Mouse (Mus musculus): ENCODE data around the gene Fam49a. TPM values are rescaled to one million over a fixed set of nuclear protein-coding genes. Genes with fewer than 3 reads are reported as not detected.
"Not testable (repeated sequence)": the region's sequence is repeated elsewhere in the genome, so short reads cannot be mapped to it uniquely, and the experiment has no call there.

The Fam49a gene
- polyA plus RNA-seq, 1 experiment from 2014 or later = 4.8 TPM

GRCm38 (mm10) chr12:12323616-12324223 is 61.8 kb downstream of the Fam49a start:
- H3K27ac ChIP-seq (ENCODE audit: low read depth, low read length) = no peak overlapping the region

GRCm38 (mm10) chr12:12324266-12324665 is 62.3 kb downstream of the Fam49a start:
- not testable (repeated sequence) for H3K4me1 ChIP-seq (replicated peaks; ENCODE audit: control insufficient read depth, insufficient read depth, low read length); ATAC-seq (replicated peaks; ENCODE audit: low FRiP score); DNase-seq (ENCODE audit: low spot score); H3K4me3 ChIP-seq (ENCODE audit: low read depth, low read length); H3K9ac ChIP-seq (ENCODE audit: low read depth, low read length); H3K9me3 ChIP-seq (ENCODE audit: control insufficient read depth, low read length); H3K27ac ChIP-seq (ENCODE audit: low read depth, low read length); H3K27me3 ChIP-seq (replicated peaks; ENCODE audit: control insufficient read depth, insufficient read depth, low read length); H3K36me3 ChIP-seq (ENCODE audit: control insufficient read depth, insufficient read depth, low read length)
- 95% methylated on average over 21 of the region's 22 CpGs for WGBS
- peak overlapping the region; percentile 63 for H3K4me2 ChIP-seq

More at GRCm38 (mm10) chr12:12323616-12324223, 61.8 kb downstream of the Fam49a start:
- WGBS = 26% methylated on average over 18 of the region's 18 CpGs
- H3K4me2 ChIP-seq = peak overlapping the region; percentile 63
- no peaks in the 10 kb centered on the region for H3K27me3 ChIP-seq (replicated peaks; ENCODE audit: control insufficient read depth, insufficient read depth, low read length)
- no peaks in the 10 kb centered on the region for H3K36me3 ChIP-seq (ENCODE audit: control insufficient read depth, insufficient read depth, low read length)
- H3K9me3 ChIP-seq (ENCODE audit: control insufficient read depth, low read length) = no peaks in the 10 kb centered on the region
- peak overlapping the region; percentile 56 for H3K9ac ChIP-seq (ENCODE audit: low read depth, low read length)
- ATAC-seq (replicated peaks; ENCODE audit: low FRiP score) = peak; percentile 58; the same call in 1 of the 2 replicates
- peak; percentile 84 for DNase-seq (ENCODE audit: low spot score)
- peak overlapping the region; percentile 24; the same call in 1 of the 2 replicates for H3K4me3 ChIP-seq (ENCODE audit: low read depth, low read length)
- no peaks in the 10 kb centered on the region for H3K4me1 ChIP-seq (replicated peaks; ENCODE audit: control insufficient read depth, insufficient read depth, low read length)

GRCm38 (mm10) chr12:12333526-12334310 is 71.8 kb downstream of the Fam49a start:
- WGBS = 85% methylated on average over 11 of the region's 11 CpGs
- no peaks in the 10 kb centered on the region for H3K36me3 ChIP-seq (ENCODE audit: control insufficient read depth, insufficient read depth, low read length)
- no peaks in the 10 kb centered on the region for H3K4me1 ChIP-seq (replicated peaks; ENCODE audit: control insufficient read depth, insufficient read depth, low read length)
- ATAC-seq (replicated peaks; ENCODE audit: low FRiP score) (no peak), DNase-seq (ENCODE audit: low spot score) (no peak)
- no peak overlapping the region for H3K4me2 ChIP-seq
- H3K9me3 ChIP-seq (ENCODE audit: control insufficient read depth, low read length) = no peaks in the 10 kb centered on the region
- H3K27ac ChIP-seq (ENCODE audit: low read depth, low read length) = no peak overlapping the region
- no peak overlapping the region for H3K4me3 ChIP-seq (ENCODE audit: low read depth, low read length)
- H3K9ac ChIP-seq (ENCODE audit: low read depth, low read length) = no peak overlapping the region
- H3K27me3 ChIP-seq (replicated peaks; ENCODE audit: control insufficient read depth, insufficient read depth, low read length) = no peaks in the 10 kb centered on the region

- Histone ChIP-seq H3K4me2 (no peak overlapping the region), H3K9ac (ENCODE audit: low read depth, low read length) (no peak overlapping the region), H3K9me3 (ENCODE audit: control insufficient read depth, low read length) (no peaks in the 10 kb centered on the region), H3K36me3 (ENCODE audit: control insufficient read depth, insufficient read depth, low read length) (no peaks in the 10 kb centered on the region), H3K27me3 (replicated peaks; ENCODE audit: control insufficient read depth, insufficient read depth, low read length) (no peaks in the 10 kb centered on the region), H3K4me3 (ENCODE audit: low read depth, low read length) (no peak overlapping the region), H3K27ac (ENCODE audit: low read depth, low read length) (no peak overlapping the region), H3K4me1 (replicated peaks; ENCODE audit: control insufficient read depth, insufficient read depth, low read length) (no peaks in the 10 kb centered on the region)
- ATAC-seq (replicated peaks; ENCODE audit: low FRiP score) (no peak), DNase-seq (ENCODE audit: low spot score) (no peak)
- 78% methylated on average over 5 of the region's 5 CpGs for WGBS
These were observed 72.5 kb downstream of the Fam49a start for GRCm38 (mm10) chr12:12334486-12334885.

- DNase-seq (ENCODE audit: low spot score) (no peak), ATAC-seq (replicated peaks; ENCODE audit: low FRiP score) (no peak)
- no peak overlapping the region for H3K27ac ChIP-seq (ENCODE audit: low read depth, low read length)
- no peaks in the 10 kb centered on the region for H3K36me3 ChIP-seq (ENCODE audit: control insufficient read depth, insufficient read depth, low read length)
- H3K27me3 ChIP-seq (replicated peaks; ENCODE audit: control insufficient read depth, insufficient read depth, low read length) = no peaks in the 10 kb centered on the region
- no peaks in the 10 kb centered on the region for H3K4me1 ChIP-seq (replicated peaks; ENCODE audit: control insufficient read depth, insufficient read depth, low read length)
- H3K9me3 ChIP-seq (ENCODE audit: control insufficient read depth, low read length) = no peaks in the 10 kb centered on the region
- H3K4me3 ChIP-seq (ENCODE audit: low read depth, low read length) = no peak overlapping the region
- no peak overlapping the region for H3K4me2 ChIP-seq
- WGBS = 86% methylated on average over 7 of the region's 7 CpGs
- H3K9ac ChIP-seq (ENCODE audit: low read depth, low read length) = no peak overlapping the region
These were observed 73.6 kb downstream of the Fam49a start for GRCm38 (mm10) chr12:12335566-12335965.

GRCm38 (mm10) chr12:12337378-12337777 is 75.4 kb downstream of the Fam49a start:
- Histone ChIP-seq H3K4me1 (replicated peaks; ENCODE audit: control insufficient read depth, insufficient read depth, low read length) (no peaks in the 10 kb centered on the region), H3K9me3 (ENCODE audit: control insufficient read depth, low read length) (no peaks in the 10 kb centered on the region), H3K27ac (ENCODE audit: low read depth, low read length) (no peak overlapping the region), H3K4me2 (no peak overlapping the region), H3K9ac (ENCODE audit: low read depth, low read length) (no peak overlapping the region), H3K27me3 (replicated peaks; ENCODE audit: control insufficient read depth, insufficient read depth, low read length) (no peaks in the 10 kb centered on the region), H3K36me3 (ENCODE audit: control insufficient read depth, insufficient read depth, low read length) (no peaks in the 10 kb centered on the region), H3K4me3 (ENCODE audit: low read depth, low read length) (no peak overlapping the region)
- ATAC-seq (replicated peaks; ENCODE audit: low FRiP score) = no peak
- DNase-seq (ENCODE audit: low spot score) = no peak
- 90% methylated on average over 6 of the region's 6 CpGs for WGBS

- DNase-seq (ENCODE audit: low spot score) = no peak
- H3K4me3 ChIP-seq (ENCODE audit: low read depth, low read length) = no peak overlapping the region
- no peaks in the 10 kb centered on the region for H3K4me1 ChIP-seq (replicated peaks; ENCODE audit: control insufficient read depth, insufficient read depth, low read length)
- 79% methylated on average over 2 of the region's 2 CpGs for WGBS
- no peaks in the 10 kb centered on the region for H3K27me3 ChIP-seq (replicated peaks; ENCODE audit: control insufficient read depth, insufficient read depth, low read length)
- ATAC-seq (replicated peaks; ENCODE audit: low FRiP score) = no peak
- no peak overlapping the region for H3K9ac ChIP-seq (ENCODE audit: low read depth, low read length)
- no peak overlapping the region for H3K4me2 ChIP-seq
- H3K36me3 ChIP-seq (ENCODE audit: control insufficient read depth, insufficient read depth, low read length) = no peaks in the 10 kb centered on the region
- no peak overlapping the region for H3K27ac ChIP-seq (ENCODE audit: low read depth, low read length)
- no peaks in the 10 kb centered on the region for H3K9me3 ChIP-seq (ENCODE audit: control insufficient read depth, low read length)
These were observed 81.4 kb downstream of the Fam49a start for GRCm38 (mm10) chr12:12343320-12343719.

GRCm38 (mm10) chr12:12348625-12349024 is 86.7 kb downstream of the Fam49a start:
- H3K36me3 ChIP-seq (ENCODE audit: control insufficient read depth, insufficient read depth, low read length) = no peaks in the 10 kb centered on the region
- WGBS = 75% methylated on average over 2 of the region's 2 CpGs

More at GRCm38 (mm10) chr12:12348625-12349024, 86.7 kb downstream of the Fam49a start:
- Histone ChIP-seq H3K4me3 (ENCODE audit: low read depth, low read length) (no peak overlapping the region), H3K4me1 (replicated peaks; ENCODE audit: control insufficient read depth, insufficient read depth, low read length) (no peaks in the 10 kb centered on the region), H3K4me2 (no peak overlapping the region), H3K9me3 (ENCODE audit: control insufficient read depth, low read length) (no peaks in the 10 kb centered on the region), H3K27ac (ENCODE audit: low read depth, low read length) (no peak overlapping the region), H3K27me3 (replicated peaks; ENCODE audit: control insufficient read depth, insufficient read depth, low read length) (no peaks in the 10 kb centered on the region), H3K9ac (ENCODE audit: low read depth, low read length) (no peak overlapping the region)
- no peak for DNase-seq (ENCODE audit: low spot score)
- ATAC-seq (replicated peaks; ENCODE audit: low FRiP score) = no peak
